Mouse (Mus musculus) T-helper 2 cell (primary cell): ENCODE results near the gene Gm6880.
"Not testable (repeated sequence)": the region's sequence is repeated elsewhere in the genome, so short reads cannot be mapped to it uniquely, and the experiment has no call there.

Source experiments
- in situ Hi-C: fragments of 300-600 bp; cut with MboI, MseI; formaldehyde crosslinking; loops from one replicate; pipeline ENCODE4 v1.15.1; 2025; ENCODE audit warnings: high pct_unique_total_duplicates

The Gm6880 gene

DNA sequence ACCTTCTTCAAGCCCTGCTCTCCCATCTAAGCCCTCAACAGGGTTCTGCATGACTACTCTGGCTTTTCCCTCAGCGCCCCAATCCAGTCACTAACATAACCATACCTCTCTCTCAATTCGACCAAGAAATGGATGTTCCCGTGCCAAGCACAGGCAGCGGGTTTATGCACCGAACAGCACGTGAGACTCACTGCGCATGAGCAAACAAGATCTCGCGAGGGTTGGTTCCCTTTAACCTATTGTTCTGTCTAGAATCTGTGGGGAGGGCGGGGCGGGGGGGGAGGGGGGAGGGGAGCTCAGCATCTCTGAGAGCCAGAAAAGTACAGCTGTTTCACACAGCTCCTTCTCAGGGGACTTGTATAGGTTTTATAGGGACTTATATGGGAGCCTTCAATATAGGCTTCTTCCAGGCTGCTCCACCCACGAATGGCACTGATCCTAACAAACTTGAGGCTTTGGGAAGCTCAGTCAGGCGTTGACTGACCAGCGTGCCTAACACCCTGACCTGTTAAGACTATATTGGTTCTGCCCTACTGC, at the start of gene Gm6880:
Gm6880 (minus strand) TSS at position 51 of the 537 bp plus-strand sequence.
- in situ Hi-C loops: loop anchor here (5.0 kb wide), 2 partner anchors 256 to 476 kb away; no protein-coding TSS in a partner anchor

DNA sequence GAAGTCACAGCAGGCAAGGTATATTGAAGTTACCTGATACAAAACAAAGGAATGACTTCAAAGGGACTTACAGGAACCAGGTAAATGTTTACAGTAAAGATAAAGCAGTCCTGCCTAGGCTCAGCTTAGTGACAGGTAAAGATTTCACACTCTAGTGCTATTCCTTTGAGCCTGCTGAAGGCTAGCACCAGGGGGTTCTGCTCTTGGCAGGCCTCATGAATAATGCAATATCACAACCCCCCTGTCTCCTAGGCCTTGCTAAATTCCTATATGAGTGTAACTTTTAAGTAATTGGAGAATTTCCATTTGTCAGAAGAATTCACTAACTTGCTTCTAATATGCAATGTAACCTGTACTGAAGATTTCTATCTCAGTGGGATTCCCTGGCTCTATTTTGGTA, 36.3 kb upstream of the Gm6880 start:
- in situ Hi-C loops: not testable (repeated sequence)

DNA sequence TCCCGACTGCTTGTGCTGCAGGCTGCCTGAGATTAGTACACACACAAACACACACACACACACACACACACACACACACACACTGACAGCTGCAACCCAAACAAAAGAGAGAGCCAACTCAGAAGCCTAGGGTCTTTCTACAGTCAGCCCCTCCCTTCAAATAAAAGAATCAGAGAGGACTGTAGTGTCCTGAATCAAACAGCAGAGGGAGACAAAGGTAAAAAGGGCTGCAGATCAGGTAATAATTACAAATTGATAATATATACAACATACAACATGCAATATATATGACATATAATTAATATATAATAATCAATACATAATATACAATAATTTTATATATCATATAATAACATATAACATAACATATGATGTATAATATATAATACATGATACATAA, 15.9 kb upstream of the Gm6880 start:
- in situ Hi-C loops: no loop called here

DNA sequence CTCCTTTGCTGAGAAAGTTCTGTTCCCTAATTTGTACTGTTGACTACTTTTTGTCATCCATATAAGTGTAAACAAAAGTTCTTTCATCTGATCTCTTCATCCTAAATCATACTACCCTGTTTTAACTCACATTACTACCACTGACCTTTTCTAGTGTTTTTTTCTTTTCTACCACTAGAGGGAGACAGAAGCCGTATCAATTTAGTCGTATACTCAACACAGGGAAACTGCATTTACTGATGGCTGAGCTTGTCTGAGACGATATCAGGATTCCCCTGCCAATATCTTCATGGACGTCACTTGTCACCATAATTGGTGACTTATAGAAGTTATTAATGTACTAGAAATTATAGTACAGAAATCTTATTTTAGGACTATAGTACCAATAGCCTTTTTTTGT, 28.4 kb downstream of the Gm6880 start:
- in situ Hi-C loops: loop anchor here (25.0 kb wide), 1 partner anchor 410 kb away; no protein-coding TSS in a partner anchor

DNA sequence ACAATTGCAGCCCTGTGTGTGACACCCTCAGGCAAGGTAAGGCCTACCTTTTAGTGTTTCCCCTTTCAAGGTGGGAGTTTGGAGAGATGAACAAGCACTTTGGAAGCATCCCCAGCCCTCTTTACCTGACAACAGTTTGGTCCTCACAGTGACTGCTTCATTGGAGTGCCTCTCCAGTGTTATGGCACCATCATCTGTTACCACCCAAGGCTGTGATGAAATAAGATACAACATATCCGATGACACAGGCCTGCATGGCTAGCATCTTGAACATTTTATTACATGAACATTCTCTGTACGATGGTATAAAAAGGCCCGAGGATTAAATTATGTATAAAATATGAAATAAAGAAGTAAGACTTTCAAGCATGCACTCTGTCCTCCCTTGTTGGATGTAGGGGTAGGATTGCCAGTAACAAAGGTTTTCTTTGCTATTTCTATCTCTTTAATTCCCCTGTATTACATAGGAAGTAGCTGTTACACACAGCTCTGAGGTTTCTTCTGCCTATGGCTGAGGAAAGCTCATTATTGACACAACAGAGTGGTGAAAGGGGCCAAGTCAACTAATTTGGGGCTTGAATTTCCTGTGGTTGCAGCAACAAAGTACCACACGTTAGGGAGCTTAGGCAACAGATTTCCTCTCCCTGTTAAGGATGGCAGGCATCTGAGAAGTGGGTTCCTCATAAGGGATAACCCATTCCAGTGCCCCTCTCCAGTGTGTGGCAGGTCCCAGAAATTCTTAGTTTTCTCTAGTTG, 29.9 kb downstream of the Gm6880 start:
- in situ Hi-C loops: loop anchor here (25.0 kb wide), 1 partner anchor 411 kb away; no protein-coding TSS in a partner anchor
